Mouse (Mus musculus): Measurements from ENCODE around the gene Mas1. TPM values are rescaled to one million over a fixed set of nuclear protein-coding genes. Genes with fewer than 3 reads are reported as not detected.

The Mas1 gene
- polyA plus RNA-seq, 1 experiment from 2014 or later: not detected

Small RNA genes within 50 kb of the gene (microRNA-seq; reads per million reads assigned to microRNA genes)
- gene Gm24085: not detected

Other genes starting within 250 kb of the Mas1 start
- gene Slc22a1, start 192.3 kb downstream of the Mas1 start, polyA plus RNA-seq (2015; fragmentation: Nextera tagmentation; extraction: Ambion mirVana): not detected in 2 replicates
- gene Igf2r, start 98.5 kb downstream of the Mas1 start, polyA plus RNA-seq (2015; fragmentation: Nextera tagmentation; extraction: Ambion mirVana): 9.6 and 10.9 TPM in 2 replicates
- gene Mrgprh, start 7.9 kb upstream of the Mas1 start, polyA plus RNA-seq (2015; fragmentation: Nextera tagmentation; extraction: Ambion mirVana): not detected in 2 replicates
- gene Pnldc1, start 42.1 kb upstream of the Mas1 start, polyA plus RNA-seq (2015; fragmentation: Nextera tagmentation; extraction: Ambion mirVana): 0.75 and 1.7 TPM in 2 replicates
- 347 and 381 TPM in 2 replicates for gene Tcp1, start 47.6 kb upstream of the Mas1 start, polyA plus RNA-seq (2015; fragmentation: Nextera tagmentation; extraction: Ambion mirVana)
- gene Mrpl18, start 48.2 kb upstream of the Mas1 start, polyA plus RNA-seq (2015; fragmentation: Nextera tagmentation; extraction: Ambion mirVana): 117 and 122 TPM in 2 replicates
- gene Acat3, start 72.5 kb upstream of the Mas1 start, polyA plus RNA-seq (2015; fragmentation: Nextera tagmentation; extraction: Ambion mirVana): 0.76 and 1.4 TPM in 2 replicates
- gene Acat2, start 92.6 kb upstream of the Mas1 start, polyA plus RNA-seq (2015; fragmentation: Nextera tagmentation; extraction: Ambion mirVana): 378 and 382 TPM in 2 replicates
- 133 and 136 TPM in 2 replicates for gene Wtap, start 126.0 kb upstream of the Mas1 start, polyA plus RNA-seq (2015; fragmentation: Nextera tagmentation; extraction: Ambion mirVana)
- gene Sod2, start 138.7 kb upstream of the Mas1 start, polyA plus RNA-seq (2015; fragmentation: Nextera tagmentation; extraction: Ambion mirVana): 111 and 118 TPM in 2 replicates
- 0.19 TPM in 1 of 2 replicates, not detected in the other for gene Gpr31b, start 184.2 kb upstream of the Mas1 start, polyA plus RNA-seq (2015; fragmentation: Nextera tagmentation; extraction: Ambion mirVana)
- 0.30 TPM in 1 of 2 replicates, not detected in the other for gene Tcp10b, start 193.0 kb upstream of the Mas1 start, polyA plus RNA-seq (2015; fragmentation: Nextera tagmentation; extraction: Ambion mirVana)